Comparison of ENCODE assay signal across 21 mouse cellular contexts in genomic region chr7:135600076-135600475, GRCm38 (mm10).
A peak's percentile ranks its signal among the peaks of the same experiment; 100 is the strongest.
DNase-seq lines count a peak whose midpoint lies in the region; TF ChIP-seq lines count a peak whose summit lies in the region.
"Had no signal": no experiment of that assay in that cellular context is flagged by ENCODE, and none has a peak within 500 bp of the region (broad histone marks: within the 10 kb centered on the region; RNA-seq: fewer than 3 reads in every experiment).

No protein-coding gene starts in this region.

- H3K27me3 ChIP-seq in myocyte (ENCODE audit: control insufficient read depth, insufficient read depth, insufficient read length): no peaks in the 10 kb centered on the region
- H3K27me3 ChIP-seq: hindbrain, embryonic 12.5 days; megakaryocyte, embryonic 14.5 days; Patski had no signal

- peak overlapping the region; percentile 10 for H3K4me2 ChIP-seq in myocyte (ENCODE audit: low read depth)
- H3K4me2 ChIP-seq: forebrain, embryonic 12.5 days; heart, embryonic 12.5 days; hindbrain, embryonic 12.5 days had no signal

- no peak overlapping the region for H3ac ChIP-seq in myocyte (ENCODE audit: control insufficient read depth, insufficient read length)

- peak; percentile 14 for DNase-seq in gastrocnemius, adult 18-20 months (ENCODE audit: low spot score)
- DNase-seq in gastrocnemius, postnatal 14 days: no peak
- peak; percentile 43 to 55 for DNase-seq in left cerebral cortex, postnatal 25 days (ENCODE audit: low spot score in 2 of 2)
- DNase-seq in left cerebral cortex, adult 11 months (ENCODE audit: low spot score): no peak
- DNase-seq in MN1 (ENCODE audit: low spot score): peak; percentile 23
- no peak for DNase-seq in T-cell, adult 2 months (ENCODE audit: low spot score)
- DNase-seq in cerebellum, postnatal 36 days: no peak
- DNase-seq: adrenal gland, postnatal 14 days; cerebellum, adult 11-12 months; heart, postnatal 14 days; kidney, adult 8-10 months; kidney, postnatal 25 days; lung, adult 2 months; right cerebral cortex, postnatal 14 days; thymus, postnatal 36 days had no signal

- no peak overlapping the region for H3K4me3 ChIP-seq in myocyte
- H3K4me3 ChIP-seq: forebrain, embryonic 12.5 days; heart, embryonic 12.5 days; hindbrain, embryonic 12.5 days had no signal

- intact Hi-C loops in gastrocnemius, postnatal 14 days (cut with DNase I; ENCODE audit: low total_unique reads): no loop called here
- intact Hi-C loops in left cerebral cortex, postnatal 25 days (cut with DNase I): no loop called here

- no peaks in the 10 kb centered on the region for H3K79me2 ChIP-seq in myocyte (ENCODE audit: control insufficient read depth, insufficient read depth)

- no peak for TF ChIP-seq POLR2A in myocyte (IDR thresholded peaks at IDR 0.05; ENCODE audit: insufficient read length, low read depth)

- no peaks in the 10 kb centered on the region for H3K36me3 ChIP-seq in myocyte (ENCODE audit: control insufficient read depth, insufficient read depth)
- H3K36me3 ChIP-seq: forebrain, embryonic 12.5 days; heart, embryonic 12.5 days; hindbrain, embryonic 12.5 days had no signal

TF ChIP-seq in myocyte, 11 proteins besides CTCF, POLR2A, EP300 and RAD21:
- TF ChIP-seq E2F4 (IDR thresholded peaks at IDR 0.05; ENCODE audit: insufficient read depth): no peak
- no peak for TF ChIP-seq REST (IDR thresholded peaks at IDR 0.05; ENCODE audit: insufficient read depth, insufficient read length)
- no peak for TF ChIP-seq CEBPB (IDR thresholded peaks at IDR 0.05; ENCODE audit: insufficient read depth, poor library complexity, severe bottlenecking)
- no peak for TF ChIP-seq MAX (IDR thresholded peaks at IDR 0.05; ENCODE audit: low read depth)
- peak in 1 of 3 experiments; percentile 26 for TF ChIP-seq MYOD1 (IDR thresholded peaks at IDR 0.05; ENCODE audit: control insufficient read depth in 1 of 3, insufficient read length in 2 of 3, low read depth in 2 of 3)
- no peak for TF ChIP-seq TCF12 (IDR thresholded peaks at IDR 0.05; ENCODE audit: insufficient read depth, poor library complexity, severe bottlenecking)
- TF ChIP-seq USF1 (IDR thresholded peaks at IDR 0.05; ENCODE audit: low read depth): peak; percentile 42
- TF ChIP-seq MYOG (IDR thresholded peaks at IDR 0.05; ENCODE audit: control insufficient read depth in 1 of 3, insufficient read depth in 1 of 3, insufficient read length in 2 of 3, low read depth in 2 of 3): no peak
- no peak for TF ChIP-seq TCF3 (IDR thresholded peaks at IDR 0.05; ENCODE audit: insufficient read length, low read depth)

Comparison
In these comparisons a context has a peak if more than half of its experiments do, and no peak if none do; other contexts are left out.
1. DNase-seq: peak in gastrocnemius, adult 18-20 months (single experiment), left cerebral cortex, postnatal 25 days (2 of 2) and MN1 (single experiment); none in gastrocnemius, postnatal 14 days (single experiment), left cerebral cortex, adult 11 months (single experiment), T-cell, adult 2 months (single experiment) and cerebellum, postnatal 36 days (0 of 2).